Mouse (Mus musculus): ENCODE data around the gene Cic.

Gene Cic

DNA sequence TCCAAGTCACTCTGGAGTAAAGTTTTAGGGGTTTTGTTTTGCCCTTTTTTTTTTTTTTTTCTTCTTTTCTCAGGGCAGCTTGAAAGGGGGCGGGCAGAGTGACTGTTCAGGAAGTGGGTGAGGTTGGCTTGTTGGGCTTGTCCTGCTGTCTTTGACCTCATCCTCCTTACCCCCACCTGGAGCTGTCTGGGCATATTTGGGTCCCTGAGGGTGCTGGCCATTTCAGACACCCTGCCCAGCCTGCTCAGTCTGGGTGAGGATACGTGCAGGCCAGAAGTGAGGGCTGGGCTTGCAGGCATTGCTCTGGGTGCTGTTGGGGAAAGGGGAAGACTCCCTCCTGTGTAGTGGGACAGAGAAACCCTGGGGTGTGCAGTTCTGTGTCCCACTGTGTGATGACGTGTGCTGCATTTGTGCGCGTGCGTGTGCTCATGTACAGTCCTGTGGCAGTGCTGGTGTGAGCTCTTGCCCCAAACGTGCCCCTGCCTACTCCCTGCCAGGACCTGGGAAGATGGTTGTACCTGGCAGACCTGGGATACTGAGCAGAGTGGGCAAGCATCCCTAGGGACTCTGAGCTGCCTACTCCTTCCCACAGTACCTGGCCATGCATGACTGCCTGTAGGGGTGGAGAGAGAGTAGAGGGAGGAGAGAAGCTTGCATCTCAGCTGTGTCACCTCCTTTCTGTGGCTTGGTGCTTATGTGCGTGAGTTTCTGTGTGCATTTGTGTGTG is 2.2 kb downstream of the Cic start:
- DNase-seq (ENCODE audit: low spot score in 2 of 2), result peak in 1 of 2 experiments; percentile 14

DNA sequence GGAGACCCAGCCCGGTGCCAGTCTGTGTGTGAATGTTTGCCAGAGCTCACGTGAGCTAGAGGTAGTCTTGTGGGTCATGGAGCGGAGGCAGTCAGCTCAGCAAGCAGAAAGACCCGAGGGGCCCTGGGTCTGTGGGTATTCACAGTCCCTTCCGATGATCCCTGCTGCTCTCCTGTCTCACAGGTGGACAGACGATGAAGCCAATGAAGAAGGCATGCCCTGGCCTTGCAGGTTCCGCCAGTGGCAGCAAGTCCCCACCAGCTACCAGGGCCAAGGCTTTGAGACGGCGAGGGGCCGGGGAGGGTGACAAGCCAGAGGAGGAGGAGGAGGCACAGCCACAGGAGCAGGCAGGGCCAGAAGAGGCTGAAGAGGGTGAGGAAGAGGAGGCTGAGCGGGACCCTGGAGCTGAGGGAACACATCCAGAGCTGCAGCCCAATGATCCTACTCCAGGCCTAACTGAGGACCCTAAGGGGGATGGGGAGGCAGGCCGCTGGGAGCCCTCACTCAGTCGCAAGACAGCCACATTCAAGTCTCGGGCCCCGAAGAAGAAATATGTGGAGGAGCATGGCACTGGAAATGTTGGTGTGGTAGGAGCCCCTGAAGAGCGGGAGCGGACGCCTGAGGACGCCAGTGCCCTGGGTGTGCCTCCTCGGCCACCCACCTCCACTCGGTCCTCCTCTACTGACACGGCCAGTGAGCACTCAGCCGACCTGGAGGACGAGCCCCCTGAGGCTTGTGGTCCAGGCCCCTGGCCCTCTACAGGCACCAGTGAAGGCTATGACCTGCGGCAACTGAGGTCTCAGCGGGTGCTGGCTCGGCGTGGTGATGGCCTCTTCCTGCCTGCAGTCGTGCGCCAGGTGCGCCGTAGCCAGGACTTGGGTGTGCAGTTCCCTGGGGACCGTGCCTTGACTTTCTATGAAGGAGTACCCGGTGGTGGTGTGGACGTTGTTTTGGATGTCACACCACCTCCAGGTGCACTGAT is 3.4 kb downstream of the Cic start:
- DNase-seq (ENCODE audit: low spot score in 2 of 2), result no peak

DNA sequence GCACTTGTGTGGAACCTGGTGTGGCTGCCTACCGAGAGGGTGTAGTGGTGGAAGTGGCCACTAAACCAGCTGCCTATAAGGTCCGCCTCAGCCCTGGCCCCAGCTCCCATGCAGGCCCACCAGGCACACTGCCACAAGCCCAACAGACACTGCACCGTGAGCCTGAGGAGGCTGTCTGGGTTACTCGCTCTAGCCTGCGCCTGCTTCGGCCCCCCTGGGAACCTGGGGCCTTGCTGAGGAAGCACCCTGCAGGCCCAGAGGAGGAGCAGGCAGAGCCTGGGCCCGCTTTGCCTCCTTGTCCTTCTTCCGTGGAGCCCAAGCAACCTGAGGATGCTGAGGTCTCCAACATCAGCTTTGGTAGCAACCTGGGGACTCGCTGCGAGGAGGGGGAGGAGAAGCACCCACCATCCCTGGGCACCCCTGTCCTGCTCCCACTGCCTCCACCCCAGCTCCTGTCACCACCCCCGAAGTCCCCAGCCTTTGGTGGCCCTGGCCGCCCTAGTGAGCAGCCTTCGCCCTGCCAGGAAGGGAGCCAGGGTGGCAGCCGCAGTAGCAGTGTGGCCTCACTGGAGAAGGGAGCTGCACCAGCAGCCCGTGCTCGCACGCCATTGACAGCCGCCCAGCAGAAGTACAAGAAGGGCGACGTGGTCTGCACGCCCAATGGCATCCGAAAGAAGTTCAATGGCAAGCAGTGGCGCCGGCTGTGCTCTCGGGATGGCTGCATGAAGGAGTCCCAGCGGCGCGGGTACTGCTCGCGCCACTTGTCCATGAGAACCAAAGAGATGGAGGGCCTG is 4.3 kb downstream of the Cic start:
- no peak for DNase-seq (ENCODE audit: low spot score in 2 of 2)

DNA sequence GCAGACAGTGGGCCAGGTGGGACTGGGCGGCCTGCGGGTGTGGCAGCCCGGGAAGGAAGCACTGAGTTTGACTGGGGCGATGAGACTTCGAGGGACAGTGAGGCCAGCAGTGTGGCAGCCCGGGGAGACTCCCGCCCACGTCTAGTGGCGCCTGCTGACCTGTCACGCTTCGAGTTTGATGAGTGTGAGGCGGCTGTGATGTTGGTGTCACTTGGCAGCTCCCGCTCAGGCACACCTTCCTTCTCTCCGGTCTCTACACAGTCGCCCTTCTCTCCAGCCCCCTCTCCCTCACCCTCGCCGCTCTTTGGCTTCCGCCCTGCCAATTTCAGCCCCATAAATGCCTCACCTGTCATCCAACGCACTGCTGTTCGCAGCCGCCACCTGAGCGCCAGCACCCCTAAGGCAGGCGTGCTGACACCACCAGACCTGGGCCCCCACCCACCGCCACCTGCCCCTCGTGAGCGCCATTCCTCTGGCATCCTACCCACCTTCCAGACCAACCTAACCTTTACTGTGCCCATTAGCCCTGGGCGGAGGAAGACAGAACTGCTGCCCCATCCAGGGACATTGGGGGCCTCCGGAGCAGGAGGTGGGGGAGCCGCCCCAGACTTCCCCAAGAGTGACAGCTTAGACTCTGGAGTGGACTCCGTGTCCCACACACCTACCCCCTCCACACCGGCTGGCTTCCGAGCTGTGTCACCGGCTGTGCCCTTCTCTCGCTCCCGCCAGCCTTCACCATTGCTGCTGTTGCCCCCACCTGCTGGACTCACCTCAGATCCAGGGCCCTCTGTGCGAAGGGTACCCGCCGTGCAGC is 5.1 kb downstream of the Cic start:
- DNase-seq (ENCODE audit: low spot score in 2 of 2), result no peak

DNA sequence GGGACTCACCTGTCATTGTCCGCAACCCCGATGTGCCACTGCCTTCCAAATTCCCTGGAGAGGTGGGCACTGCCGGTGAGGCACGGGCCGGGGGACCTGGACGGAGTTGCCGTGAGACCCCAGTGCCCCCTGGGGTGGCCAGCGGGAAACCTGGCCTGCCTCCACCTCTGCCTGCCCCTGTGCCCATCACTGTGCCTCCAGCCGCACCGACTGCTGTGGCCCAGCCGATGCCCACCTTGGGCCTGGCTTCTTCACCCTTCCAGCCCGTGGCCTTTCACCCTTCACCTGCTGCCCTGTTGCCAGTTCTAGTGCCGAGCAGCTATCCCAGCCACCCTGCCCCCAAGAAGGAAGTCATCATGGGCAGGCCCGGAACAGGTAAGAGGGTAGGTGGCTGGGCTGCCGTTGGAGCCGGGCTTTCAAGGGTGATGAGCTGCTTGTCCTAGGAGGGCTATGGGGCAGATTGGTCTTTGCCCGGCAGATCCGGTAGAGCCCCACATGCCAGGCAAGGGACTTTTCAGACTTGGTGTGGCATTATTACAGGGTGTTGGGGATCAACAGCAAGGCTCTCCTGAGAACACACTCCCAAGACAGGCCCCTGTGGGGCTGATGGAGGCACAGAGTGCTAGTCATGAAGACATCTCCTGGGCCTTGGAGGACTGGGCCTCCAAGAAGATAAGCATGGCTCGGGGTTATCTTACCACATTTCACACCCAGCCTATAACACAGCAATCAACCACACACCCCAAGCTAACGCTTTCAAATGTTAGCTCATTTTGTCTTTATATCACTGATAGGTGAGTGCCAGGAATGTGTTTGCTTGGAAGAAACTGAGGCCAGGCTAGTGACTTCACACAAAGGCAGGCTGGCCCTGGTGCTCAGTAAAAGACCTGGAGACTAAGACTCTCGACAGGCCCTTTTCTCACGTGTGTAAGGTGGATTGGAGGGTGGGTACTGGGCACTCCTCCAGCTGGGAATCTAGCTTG is 6.0 kb downstream of the Cic start:
- no peak for DNase-seq (ENCODE audit: low spot score in 2 of 2)

DNA sequence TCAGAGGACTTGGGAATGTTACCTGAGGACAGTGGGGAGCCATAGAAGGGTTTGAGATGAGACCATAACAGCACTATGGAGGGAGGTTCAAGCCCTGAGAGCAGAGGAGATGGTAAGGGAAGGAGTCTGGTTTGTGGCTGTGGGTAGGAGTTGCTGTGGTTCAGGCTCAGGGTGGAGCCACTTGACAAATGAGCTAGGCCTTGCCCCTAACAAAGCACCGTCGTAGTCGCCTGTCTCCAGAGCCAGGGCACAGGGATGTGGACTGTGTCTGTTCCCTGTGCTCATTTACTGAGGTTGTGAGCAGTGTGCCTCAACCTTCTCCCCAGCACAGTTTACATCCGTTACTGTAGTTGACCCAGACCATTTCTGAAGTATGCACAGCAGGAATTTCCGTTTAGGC is 7.1 kb downstream of the Cic start:
- DNase-seq (ENCODE audit: low spot score in 2 of 2), result no peak

DNA sequence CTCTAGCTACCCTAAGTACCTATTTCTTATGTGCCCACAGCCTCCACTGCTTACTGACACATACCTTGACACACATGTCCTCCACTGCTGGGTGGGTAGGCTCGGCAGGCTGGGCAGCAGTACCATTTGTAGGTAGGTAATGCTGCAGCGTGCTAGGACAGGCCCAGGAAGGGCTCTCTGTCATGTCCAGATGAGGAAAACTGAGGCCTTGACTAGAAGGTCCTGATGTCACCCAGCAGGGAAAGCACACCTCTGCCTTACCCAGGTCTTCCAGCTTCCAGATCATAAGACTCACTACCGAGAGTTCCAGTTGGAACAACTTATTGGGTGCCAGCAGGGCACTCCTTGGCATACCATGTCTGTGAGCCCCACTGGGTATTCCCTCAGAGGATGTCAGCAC is 7.5 kb downstream of the Cic start:
- no peak for DNase-seq (ENCODE audit: low spot score in 2 of 2)

DNA sequence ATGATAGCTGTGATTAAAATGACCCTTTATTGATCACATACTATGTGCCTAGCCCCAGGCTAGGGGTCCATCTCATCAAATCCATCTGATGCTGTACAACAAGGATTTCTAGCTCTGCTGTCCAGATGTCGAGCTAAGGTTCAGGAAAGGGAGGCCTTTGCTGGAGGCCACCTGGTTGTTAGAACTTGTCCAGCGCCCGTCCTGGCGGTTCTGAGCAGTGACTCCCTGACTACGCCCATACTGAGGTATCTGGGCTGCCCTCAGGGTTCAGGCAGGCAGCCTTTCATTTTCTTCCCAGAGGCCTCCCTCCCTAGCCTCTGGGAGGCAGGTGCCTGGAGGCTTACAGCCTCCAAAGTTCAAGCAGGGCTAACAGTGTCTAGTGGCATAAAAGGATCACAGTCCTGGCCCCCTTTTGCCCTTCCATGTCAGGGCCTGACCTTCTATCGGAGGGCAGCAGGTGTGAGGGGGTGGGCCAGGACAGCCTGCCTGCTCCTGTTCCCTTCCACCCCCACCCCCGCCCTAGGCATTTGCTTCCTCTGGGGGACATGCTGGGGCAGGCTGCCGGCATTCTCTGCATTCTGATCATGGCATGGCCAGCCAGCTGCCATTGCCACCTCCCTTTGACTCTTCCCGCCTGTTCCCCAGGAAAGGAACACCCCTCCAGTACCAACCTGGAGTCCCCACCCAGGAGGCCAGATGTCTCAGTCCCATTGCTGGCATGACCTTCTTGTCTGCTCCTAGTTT is 8.2 kb downstream of the Cic start:
- no peak for DNase-seq (ENCODE audit: low spot score in 2 of 2)

DNA sequence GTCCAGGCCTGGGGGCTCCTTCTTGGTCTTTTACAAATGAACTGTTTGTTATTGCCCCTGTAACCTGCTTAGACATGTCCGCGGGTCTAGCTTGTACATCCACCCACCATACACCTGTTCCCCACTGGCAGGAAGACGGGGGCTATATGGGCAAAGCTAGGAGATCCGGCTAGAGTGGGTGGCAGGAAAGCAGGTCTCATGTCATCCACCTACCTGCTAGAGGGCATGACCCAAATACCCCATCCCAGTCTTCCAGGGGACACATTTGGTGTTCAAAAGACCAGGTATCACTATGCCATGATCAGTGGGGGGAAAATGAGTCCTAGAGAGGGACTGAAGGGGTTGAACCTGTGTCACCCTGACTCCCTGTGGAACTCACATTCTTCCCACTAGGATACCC is 9.9 kb downstream of the Cic start:
- no peak for DNase-seq (ENCODE audit: low spot score in 2 of 2)

DNA sequence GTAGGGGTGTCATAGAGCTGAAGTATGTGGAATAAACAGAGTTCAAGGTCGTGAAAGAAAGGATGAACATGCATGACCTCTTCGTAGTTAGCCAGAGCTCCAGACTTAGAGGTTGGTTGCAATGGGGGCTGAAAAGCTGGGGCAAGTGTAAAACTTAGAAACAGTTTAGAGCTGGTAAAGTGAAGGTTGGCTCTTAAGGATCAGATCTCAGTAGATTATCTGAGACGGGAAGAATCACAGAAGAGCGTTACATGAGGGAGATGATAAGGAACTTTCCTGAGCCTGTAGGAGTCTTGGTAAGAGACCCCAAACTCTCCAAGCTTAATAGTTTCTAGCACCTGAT is 10.5 kb downstream of the Cic start:
- no peak for DNase-seq (ENCODE audit: low spot score in 2 of 2)

DNA sequence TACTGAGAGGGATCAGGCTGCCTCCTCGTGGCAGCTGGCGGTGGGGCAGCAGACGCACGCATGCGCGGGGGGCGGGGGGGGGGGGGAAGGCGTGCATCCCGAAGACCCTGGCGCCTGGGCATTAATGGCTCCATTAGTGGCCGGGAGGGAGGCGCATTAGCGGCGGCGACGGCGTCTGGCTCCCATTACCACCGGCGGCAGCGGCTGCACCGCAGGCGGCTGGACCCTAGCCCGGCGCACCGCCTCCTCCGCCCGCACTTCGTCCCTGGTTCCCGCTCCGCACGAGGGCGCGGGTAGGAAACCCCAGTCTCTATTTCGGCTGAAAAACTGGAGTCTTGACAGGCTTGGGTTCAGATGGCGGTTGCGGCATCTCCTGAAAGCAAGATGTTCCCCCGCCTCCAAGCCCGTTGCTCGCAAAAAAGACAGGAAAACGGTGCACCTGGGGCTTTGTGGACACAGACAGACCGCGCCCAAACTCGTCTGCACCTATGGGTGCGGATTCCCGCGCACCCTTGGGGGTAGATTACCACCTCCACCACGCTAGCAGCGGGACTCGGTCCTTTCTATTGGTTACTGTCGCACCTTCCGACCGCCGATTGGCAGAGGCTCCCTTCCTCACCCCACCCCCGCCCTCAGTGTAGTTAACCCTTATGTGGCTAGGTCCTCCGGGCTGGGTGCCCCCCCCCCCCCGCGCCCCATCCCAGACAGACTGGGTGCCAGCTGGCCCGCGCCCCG is 11.0 kb downstream of the Cic start:
- peak; percentile 87 to 94 for DNase-seq (ENCODE audit: low spot score in 2 of 2)

DNA sequence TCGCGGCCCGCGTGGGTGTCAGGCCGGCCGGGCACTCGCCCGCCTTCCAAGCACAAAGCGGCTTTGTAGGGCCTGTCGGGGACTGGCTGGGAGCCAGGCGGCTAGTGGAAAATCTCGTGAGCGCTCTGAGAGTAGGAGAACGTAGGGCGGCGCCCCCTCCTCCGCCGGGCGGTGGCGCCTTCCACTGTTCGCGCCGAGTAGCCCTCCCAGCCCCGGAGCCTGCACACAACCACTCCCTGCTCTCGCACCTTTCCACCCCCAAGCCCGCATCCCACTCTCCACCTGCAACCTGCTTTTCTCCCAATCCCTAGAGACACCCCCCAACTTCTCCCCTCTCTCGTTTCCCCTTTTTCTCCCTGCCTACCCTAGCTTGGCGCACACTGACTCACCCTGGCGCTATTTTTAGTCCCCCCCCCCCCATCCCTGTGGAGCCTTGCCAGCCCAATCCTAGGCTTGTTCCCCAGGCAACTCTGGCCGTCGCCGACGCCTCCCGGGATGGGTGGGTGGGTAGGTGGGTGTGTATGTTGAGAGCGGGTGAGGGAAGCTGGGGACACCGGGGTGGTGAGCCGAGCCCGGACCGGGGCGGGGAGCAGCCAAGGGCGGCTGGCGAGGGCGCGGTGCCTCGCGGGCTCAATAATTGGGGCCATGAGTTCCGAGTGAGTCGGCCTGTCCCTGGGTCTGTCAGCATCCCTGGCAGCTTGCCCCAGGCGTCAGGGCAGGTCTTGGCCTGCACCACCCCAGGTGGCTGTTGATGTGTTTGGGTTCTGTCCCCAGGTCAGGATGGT is 11.8 kb downstream of the Cic start:
- DNase-seq (ENCODE audit: low spot score in 2 of 2), result peak; percentile 80 to 83

DNA sequence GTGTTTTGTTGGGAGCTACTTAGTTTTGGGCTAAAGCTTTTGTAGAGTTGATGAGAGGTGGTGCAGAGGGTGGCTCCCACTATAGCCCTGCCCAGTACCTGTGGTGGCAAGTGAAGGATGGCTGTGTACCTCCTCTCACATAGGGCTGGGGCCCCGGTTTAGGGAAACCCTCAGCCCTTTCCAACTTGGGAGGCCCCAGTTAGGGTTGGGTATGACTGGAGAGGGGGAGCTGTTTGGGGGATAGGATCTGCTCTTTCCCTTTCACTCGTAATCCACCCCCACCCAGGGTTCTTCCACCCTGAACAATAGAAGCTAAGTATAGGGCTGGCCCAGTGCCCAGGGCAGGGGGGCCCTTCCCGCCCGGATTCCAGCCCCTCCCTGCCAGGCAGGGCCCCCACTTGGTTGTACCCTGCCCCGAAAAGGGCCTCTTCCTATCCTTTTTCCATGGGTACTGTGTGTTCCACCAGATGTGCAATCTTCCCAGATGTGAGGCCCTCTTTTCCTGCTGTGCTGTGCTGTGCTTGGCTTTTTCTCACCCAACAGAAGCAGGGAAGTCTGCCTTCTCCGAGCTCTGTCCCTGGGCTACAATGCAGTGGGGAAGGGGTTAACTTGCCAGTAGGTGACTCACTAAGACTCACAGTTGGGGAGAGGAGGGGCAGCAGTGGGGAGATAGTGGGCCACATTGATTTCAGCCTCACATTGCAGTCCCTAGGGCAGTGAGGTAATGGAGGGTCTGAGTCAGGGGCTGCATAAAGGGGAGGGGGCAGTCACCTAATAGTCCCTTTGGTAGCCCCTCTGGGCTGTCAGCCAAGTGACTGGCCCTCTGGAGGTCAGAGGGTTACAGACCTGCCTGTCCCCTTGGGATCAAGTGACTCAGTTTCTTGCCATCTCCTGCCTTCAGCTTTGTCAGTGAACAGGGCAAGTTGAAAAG is 12.6 kb downstream of the Cic start:
- DNase-seq (ENCODE audit: low spot score in 2 of 2), result no peak

DNA sequence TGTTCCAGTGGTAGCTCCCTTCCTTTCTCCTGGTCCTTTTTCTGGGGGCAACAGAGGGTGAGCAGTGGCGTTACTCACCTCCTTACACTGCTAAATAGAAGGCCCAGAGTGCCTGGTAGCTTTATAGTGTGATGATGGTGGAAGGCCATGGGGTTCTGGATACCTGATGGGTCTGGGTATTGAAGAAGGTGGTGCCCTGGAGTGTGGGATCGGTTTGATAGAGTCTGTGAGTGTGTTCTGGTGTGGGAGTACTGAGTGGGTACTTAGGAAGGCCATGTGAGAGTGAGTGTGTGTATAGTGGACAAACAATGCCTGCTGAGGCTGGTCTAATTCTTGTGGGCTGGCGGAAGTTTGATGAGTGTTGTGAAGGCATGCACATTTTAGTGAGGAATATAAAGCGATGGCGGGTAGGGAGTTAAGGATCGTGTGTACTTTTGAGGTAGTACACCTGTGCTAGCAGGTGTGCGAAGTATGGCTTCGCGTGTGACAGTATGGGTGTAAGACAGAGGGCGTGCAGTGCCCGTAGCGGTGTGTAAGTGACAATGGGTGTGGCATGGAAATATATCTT is 13.7 kb downstream of the Cic start:
- peak in 1 of 2 experiments; percentile 3 for DNase-seq (ENCODE audit: low spot score in 2 of 2)

DNA sequence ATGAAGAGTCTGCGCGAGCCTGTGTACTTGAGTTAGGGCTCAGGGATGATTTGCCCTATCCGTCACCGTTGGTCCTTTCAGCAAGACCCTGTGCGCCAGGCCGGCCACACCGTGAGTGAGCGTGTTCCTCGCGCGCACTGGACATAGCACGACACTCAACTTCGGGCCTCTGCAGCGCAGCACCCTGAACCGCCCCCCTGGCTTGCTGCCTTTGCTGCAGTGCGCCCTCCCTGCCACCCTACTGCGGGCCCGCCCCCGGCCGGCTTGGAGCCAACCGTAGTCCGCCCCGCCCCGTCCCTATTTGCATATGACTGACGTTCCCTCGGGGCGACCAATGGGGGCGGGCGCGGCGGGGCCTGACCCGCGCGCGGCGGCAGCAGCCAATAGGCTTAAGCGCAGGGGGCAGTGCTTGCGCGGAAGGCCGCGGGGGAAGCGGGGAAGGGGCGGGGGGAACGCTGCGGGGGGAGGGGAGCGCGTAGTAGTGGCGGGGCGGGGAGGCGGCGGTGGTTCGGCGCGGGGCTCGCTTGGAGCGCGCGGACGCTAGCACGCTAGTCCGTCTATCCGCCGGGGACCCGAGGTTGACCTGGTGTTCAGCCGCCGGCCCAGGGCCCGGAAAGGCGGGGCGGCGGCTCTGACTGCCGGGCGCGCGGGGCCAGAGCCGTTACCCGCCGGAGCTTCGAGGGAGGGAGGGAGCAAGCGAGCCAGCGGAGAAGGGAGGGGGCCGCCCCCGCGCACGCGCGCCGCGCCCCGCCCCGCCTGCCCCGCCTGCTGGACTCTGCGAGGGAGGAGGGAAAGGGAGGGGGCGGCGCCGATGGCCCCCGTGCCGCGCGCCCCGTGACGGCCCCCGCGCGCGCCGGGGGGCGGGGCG is 14.5 kb downstream of the Cic start:
- peak; percentile 98 to 99 for DNase-seq (ENCODE audit: low spot score in 2 of 2)

All from thymus, postnatal 10 days (tissue).